Mouse (Mus musculus): ENCODE measurements around the gene AY358078. TPM values are rescaled to one million over a fixed set of nuclear protein-coding genes. Genes with fewer than 3 reads are reported as not detected.

Gene AY358078
- total and polyA plus RNA-seq, 2 experiments from 2014 or later: not detected

GRCm38 (mm10) chr14:51871741-51872140 is 71.9 kb downstream of the AY358078 start:
- WGBS: 74% methylated on average over 9 of the region's 9 CpGs
- H3K4me1 ChIP-seq (ENCODE audit: insufficient read depth): no peaks in the 10 kb centered on the region
- no peak overlapping the region for H3K4me3 ChIP-seq (ENCODE audit: low read depth, low read length)

More at GRCm38 (mm10) chr14:51871741-51872140, 71.9 kb downstream of the AY358078 start:
- Histone ChIP-seq H3K27ac (ENCODE audit: low read depth, low read length) (no peak overlapping the region), H3K36me3 (ENCODE audit: insufficient read depth) (no peaks in the 10 kb centered on the region), H3K27me3 (ENCODE audit: insufficient read depth, low read length) (no peaks in the 10 kb centered on the region), H3K4me2 (ENCODE audit: low read depth) (no peak overlapping the region), H3K9ac (no peak overlapping the region), H3K9me3 (ENCODE audit: low read length) (no peaks in the 10 kb centered on the region)
- no peak for TF ChIP-seq CTCF (IDR thresholded peaks at IDR 0.05; ENCODE audit: low read depth)
- ATAC-seq: no peak
- DNase-seq: no peak

Small RNAs within 50 kb of the gene (microRNA-seq; reads per million reads assigned to microRNA genes)
- gene Gm27375: 0 reads per million in 2 experiments

Other genes with a start within 250 kb of the AY358078 start
- gene Gm5622, start 247.3 kb upstream of the AY358078 start, total RNA-seq (2014; rRNA removed): not detected in 2 replicates
- not detected in 2 replicates for gene Gm5622, start 247.3 kb upstream of the AY358078 start, polyA plus RNA-seq (2015; fragmentation: Nextera tagmentation; extraction: Ambion mirVana)
- not detected in 2 replicates for gene Gm17175, start 226.0 kb upstream of the AY358078 start, total RNA-seq (2014; rRNA removed)
- not detected in 2 replicates for gene Gm17175, start 226.0 kb upstream of the AY358078 start, polyA plus RNA-seq (2015; fragmentation: Nextera tagmentation; extraction: Ambion mirVana)
- gene Gm17174, start 207.9 kb upstream of the AY358078 start, total RNA-seq (2014; rRNA removed): not detected in 2 replicates
- gene Gm17174, start 207.9 kb upstream of the AY358078 start, polyA plus RNA-seq (2015; fragmentation: Nextera tagmentation; extraction: Ambion mirVana): not detected in 2 replicates
- gene Gm17078, start 188.7 kb upstream of the AY358078 start, total RNA-seq (2014; rRNA removed): not detected in 2 replicates
- not detected in 2 replicates for gene Gm17078, start 188.7 kb upstream of the AY358078 start, polyA plus RNA-seq (2015; fragmentation: Nextera tagmentation; extraction: Ambion mirVana)
- not detected in 2 replicates for gene Gm4181, start 164.4 kb upstream of the AY358078 start, total RNA-seq (2014; rRNA removed)
- gene Gm4181, start 164.4 kb upstream of the AY358078 start, polyA plus RNA-seq (2015; fragmentation: Nextera tagmentation; extraction: Ambion mirVana): not detected in 2 replicates
- not detected in 2 replicates for gene Gm17079, start 104.6 kb upstream of the AY358078 start, total RNA-seq (2014; rRNA removed)
- gene Gm17079, start 104.6 kb upstream of the AY358078 start, polyA plus RNA-seq (2015; fragmentation: Nextera tagmentation; extraction: Ambion mirVana): not detected in 2 replicates
- gene Gm5800, start 82.9 kb upstream of the AY358078 start, total RNA-seq (2014; rRNA removed): not detected in 2 replicates
- gene Gm5800, start 82.9 kb upstream of the AY358078 start, polyA plus RNA-seq (2015; fragmentation: Nextera tagmentation; extraction: Ambion mirVana): not detected in 2 replicates
- not detected in 2 replicates for gene Ang4, start 26.5 kb upstream of the AY358078 start, total RNA-seq (2014; rRNA removed)
- gene Ang4, start 26.5 kb upstream of the AY358078 start, polyA plus RNA-seq (2015; fragmentation: Nextera tagmentation; extraction: Ambion mirVana): not detected in 2 replicates
- gene Ear6, start 53.7 kb downstream of the AY358078 start, total RNA-seq (2014; rRNA removed): not detected in 2 replicates
- not detected in 2 replicates for gene Ear6, start 53.7 kb downstream of the AY358078 start, polyA plus RNA-seq (2015; fragmentation: Nextera tagmentation; extraction: Ambion mirVana)
- gene Mettl17, start 84.8 kb downstream of the AY358078 start, total RNA-seq (2014; rRNA removed): 47.4 and 49.5 TPM in 2 replicates
- 47.5 and 54.5 TPM in 2 replicates for gene Mettl17, start 84.8 kb downstream of the AY358078 start, polyA plus RNA-seq (2015; fragmentation: Nextera tagmentation; extraction: Ambion mirVana)
- gene Slc39a2, start 92.8 kb downstream of the AY358078 start, total RNA-seq (2014; rRNA removed): 2.5 and 3.1 TPM in 2 replicates
- 0.29 and 0.39 TPM in 2 replicates for gene Slc39a2, start 92.8 kb downstream of the AY358078 start, polyA plus RNA-seq (2015; fragmentation: Nextera tagmentation; extraction: Ambion mirVana)
- 284 and 326 TPM in 2 replicates for gene Ndrg2, start 114.1 kb downstream of the AY358078 start, total RNA-seq (2014; rRNA removed)
- gene Ndrg2, start 114.1 kb downstream of the AY358078 start, polyA plus RNA-seq (2015; fragmentation: Nextera tagmentation; extraction: Ambion mirVana): 210 and 297 TPM in 2 replicates
- not detected in 2 replicates for gene Tppp2, start 118.4 kb downstream of the AY358078 start, total RNA-seq (2014; rRNA removed)
- gene Tppp2, start 118.4 kb downstream of the AY358078 start, polyA plus RNA-seq (2015; fragmentation: Nextera tagmentation; extraction: Ambion mirVana): not detected in 2 replicates
- gene Rnase13, start 122.7 kb downstream of the AY358078 start, total RNA-seq (2014; rRNA removed): not detected in 2 replicates
- gene Rnase13, start 122.7 kb downstream of the AY358078 start, polyA plus RNA-seq (2015; fragmentation: Nextera tagmentation; extraction: Ambion mirVana): not detected in 2 replicates
- 61.6 and 84.6 TPM in 2 replicates for gene Arhgef40, start 184.7 kb downstream of the AY358078 start, total RNA-seq (2014; rRNA removed)
- gene Arhgef40, start 184.7 kb downstream of the AY358078 start, polyA plus RNA-seq (2015; fragmentation: Nextera tagmentation; extraction: Ambion mirVana): 27.3 and 46.8 TPM in 2 replicates
- gene Tmem253, start 215.6 kb downstream of the AY358078 start, total RNA-seq (2014; rRNA removed): 0.38 TPM in 1 of 2 replicates, not detected in the other
- gene Tmem253, start 215.6 kb downstream of the AY358078 start, polyA plus RNA-seq (2015; fragmentation: Nextera tagmentation; extraction: Ambion mirVana): 0.67 TPM in 1 of 2 replicates, not detected in the other
- gene Zfp219, start 220.7 kb downstream of the AY358078 start, total RNA-seq (2014; rRNA removed): 37.2 and 51.4 TPM in 2 replicates
- 16.6 and 19.8 TPM in 2 replicates for gene Zfp219, start 220.7 kb downstream of the AY358078 start, polyA plus RNA-seq (2015; fragmentation: Nextera tagmentation; extraction: Ambion mirVana)
- not detected in 2 replicates for gene Olfr221, start 242.4 kb downstream of the AY358078 start, total RNA-seq (2014; rRNA removed)
- not detected in 2 replicates for gene Olfr221, start 242.4 kb downstream of the AY358078 start, polyA plus RNA-seq (2015; fragmentation: Nextera tagmentation; extraction: Ambion mirVana)

Data from forebrain, postnatal 0 days (tissue).